Mouse (Mus musculus): ENCODE results near the gene Pygm.

GRCm38 (mm10) chr19:6380411-6381166, 3.6 kb upstream of the Pygm start:
- TF ChIP-seq CTCF (IDR thresholded peaks at IDR 0.05; ENCODE audit: insufficient read depth, low read depth, low read length) (no peak), POLR2A (IDR thresholded peaks at IDR 0.05; ENCODE audit: insufficient read depth, low read depth, low read length) (no peak)

Data from olfactory bulb, adult 2 months (tissue).